Mouse (Mus musculus): ENCODE data around the gene Gm45233.
A peak's percentile ranks its signal among the peaks of the same experiment; 100 is the strongest.

The Gm45233 gene

GRCm38 (mm10) chr7:43449811-43450210 lies 5.9 kb downstream of the Gm45233 start:
- no peak for DNase-seq (ENCODE audit: low spot score)

- DNase-seq (ENCODE audit: low spot score), result no peak
Observed at GRCm38 (mm10) chr7:43451726-43452125, 7.8 kb downstream of the Gm45233 start.

GRCm38 (mm10) chr7:43452609-43453008 lies 8.7 kb downstream of the Gm45233 start:
- DNase-seq (ENCODE audit: low spot score), result no peak

GRCm38 (mm10) chr7:43453599-43454355 lies 9.8 kb downstream of the Gm45233 start:
- no peak for DNase-seq (ENCODE audit: low spot score)

- no peak for DNase-seq (ENCODE audit: low spot score)
Observed at GRCm38 (mm10) chr7:43454371-43454770, 10.4 kb downstream of the Gm45233 start.

- DNase-seq (ENCODE audit: low spot score), result no peak
Observed at GRCm38 (mm10) chr7:43462851-43463250, 18.9 kb downstream of the Gm45233 start, which contains the start of gene Vsig10l. TSS of gene Vsig10l (plus strand) at chr7:43463151.

GRCm38 (mm10) chr7:43463976-43464375 lies 20.0 kb downstream of the Gm45233 start:
- no peak for DNase-seq (ENCODE audit: low spot score)

- no peak for DNase-seq (ENCODE audit: low spot score)
Observed at GRCm38 (mm10) chr7:43464864-43465343, 21.0 kb downstream of the Gm45233 start.

- peak; percentile 83 for DNase-seq (ENCODE audit: low spot score)
Observed at GRCm38 (mm10) chr7:43465344-43466098, 21.6 kb downstream of the Gm45233 start.

GRCm38 (mm10) chr7:43466099-43466694 lies 22.3 kb downstream of the Gm45233 start:
- peak; percentile 72 for DNase-seq (ENCODE audit: low spot score)

GRCm38 (mm10) chr7:43470373-43470772 lies 26.4 kb downstream of the Gm45233 start:
- peak; percentile 35 for DNase-seq (ENCODE audit: low spot score)

- DNase-seq (ENCODE audit: low spot score), result no peak
Observed at GRCm38 (mm10) chr7:43475706-43476105, 31.8 kb downstream of the Gm45233 start.

GRCm38 (mm10) chr7:43476376-43476775 lies 32.4 kb downstream of the Gm45233 start:
- DNase-seq (ENCODE audit: low spot score), result no peak

- peak; percentile 57 for DNase-seq (ENCODE audit: low spot score)
Observed at GRCm38 (mm10) chr7:43481191-43481590, 37.3 kb downstream of the Gm45233 start.

- no peak for DNase-seq (ENCODE audit: low spot score)
Observed at GRCm38 (mm10) chr7:43482090-43482716, 38.3 kb downstream of the Gm45233 start.

- no peak for DNase-seq (ENCODE audit: low spot score)
Observed at GRCm38 (mm10) chr7:43483236-43483635, 39.3 kb downstream of the Gm45233 start.

- DNase-seq (ENCODE audit: low spot score), result peak; percentile 38
Observed at GRCm38 (mm10) chr7:43488646-43489045, 44.7 kb downstream of the Gm45233 start.

GRCm38 (mm10) chr7:43489631-43490125 lies 45.8 kb downstream of the Gm45233 start, which contains the start of gene Iglon5:
TSS of gene Iglon5 (minus strand) at chr7:43490075.
- no peak for DNase-seq (ENCODE audit: low spot score)

- peak; percentile 67 for DNase-seq (ENCODE audit: low spot score)
Observed at GRCm38 (mm10) chr7:43490182-43490584, 46.3 kb downstream of the Gm45233 start.

- DNase-seq (ENCODE audit: low spot score), result no peak
Observed at GRCm38 (mm10) chr7:43490861-43491260, 46.9 kb downstream of the Gm45233 start.

- peak; percentile 71 for DNase-seq (ENCODE audit: low spot score)
Observed at GRCm38 (mm10) chr7:43495343-43496021, 51.6 kb downstream of the Gm45233 start.

Measured in layer of hippocampus, adult 11-12 months (tissue).